Mouse (Mus musculus): Measurements from ENCODE around the gene Gm4491.
"Not testable (repeated sequence)": the region's sequence is repeated elsewhere in the genome, so short reads cannot be mapped to it uniquely, and the experiment has no call there.

The Gm4491 gene

GRCm38 (mm10) chr14:57084180-57084668 lies 31.5 kb downstream of the Gm4491 start:
- no peak for DNase-seq (ENCODE audit: low read depth, low spot score)

DNA sequence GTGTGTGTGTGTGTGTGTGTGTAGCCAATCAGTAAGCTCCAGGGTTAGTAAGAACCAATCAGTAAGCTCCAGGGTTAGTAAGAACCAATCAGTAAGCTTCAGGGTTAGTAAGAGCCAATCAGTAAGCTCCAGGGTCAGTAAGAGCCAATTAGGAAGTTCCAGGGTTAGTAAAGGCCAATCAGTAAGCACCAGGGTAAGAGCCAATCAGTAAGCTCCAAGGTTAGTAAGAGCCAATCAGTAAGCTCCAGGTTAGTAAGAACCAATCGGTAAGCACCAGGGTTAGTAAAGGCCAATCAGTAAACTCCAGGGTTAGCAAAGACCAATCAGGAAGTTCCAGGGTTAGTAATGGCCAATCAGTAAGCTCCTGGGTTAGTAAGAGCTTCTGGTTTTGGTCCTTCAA lies 32.8 kb downstream of the Gm4491 start:
- no peak for DNase-seq (ENCODE audit: low read depth, low spot score)

GRCm38 (mm10) chr14:57075537-57075936 lies 40.1 kb downstream of the Gm4491 start:
- DNase-seq (ENCODE audit: low read depth, low spot score) = no peak

DNA sequence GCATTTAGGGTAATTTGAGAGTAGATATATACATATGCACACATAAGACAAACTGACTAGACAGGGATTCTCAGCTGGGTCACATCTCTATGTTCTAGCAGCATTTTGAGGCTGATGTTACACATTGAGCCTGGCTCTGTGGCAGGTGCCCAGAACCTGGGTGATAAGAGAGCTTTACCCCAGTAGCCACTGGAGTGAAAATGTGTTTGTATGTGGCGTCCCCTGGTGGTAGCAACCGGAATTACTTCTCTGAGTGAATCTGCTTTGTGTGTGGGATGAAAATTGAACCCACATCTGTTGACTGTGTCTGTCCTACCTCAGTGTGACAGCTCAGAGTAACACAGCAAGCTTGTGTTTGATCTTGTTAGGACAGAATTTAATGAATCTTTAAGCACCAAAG lies 45.8 kb downstream of the Gm4491 start:
- DNase-seq (ENCODE audit: low read depth, low spot score) = not testable (repeated sequence)

- no peak for DNase-seq (ENCODE audit: low read depth, low spot score)
Observed at GRCm38 (mm10) chr14:57066053-57066452, 49.6 kb downstream of the Gm4491 start.
